Mouse (Mus musculus) cerebellum, adult 2 months (tissue): ENCODE measurements around the gene Cfap54.

Experiments used
- CTCF ChIP-seq: fragments of 200-500 bp; IDR thresholded peaks from 2 replicates; pipeline ENCODE4 v1.5.1; 2011; ENCODE audit warnings: low read depth, mild to moderate bottlenecking, control low read depth, low read length, moderate library complexity, borderline replicate concordance; ENCODE audit not compliant: insufficient read depth
- POLR2A ChIP-seq: fragments of 200-500 bp; IDR thresholded peaks from 2 replicates; pipeline ENCODE4 v1.6.1; 2011; ENCODE audit warnings: low read length, control low read depth, borderline replicate concordance; ENCODE audit not compliant: insufficient read depth

- TF ChIP-seq POLR2A = no peak
- TF ChIP-seq CTCF = no peak
Measured at GRCm38 (mm10) chr10:93063576-93063975, 17.8 kb downstream of the Cfap54 start.
